Mouse (Mus musculus): ENCODE results near the gene Isca1. TPM values are rescaled to one million over a fixed set of nuclear protein-coding genes. Genes with fewer than 3 reads are reported as not detected.

Isca1 gene
- 353 and 360 TPM in 2 replicates for polyA plus RNA-seq (2021; fragmentation: Nextera tagmentation)
- long read RNA-seq, experiment 1, transcript Isca1-205 (1 exons, 3,280 nt): minor isoform, 49 of 942 reads
- long read RNA-seq, experiment 1, transcript Isca1-201 (4 exons, 1,942 nt): major isoform, 873 of 942 reads
- long read RNA-seq, experiment 1, partial matches to known transcripts: 11 of 942 reads
- long read RNA-seq, experiment 1, other reads (novel, unspliced or antisense): 7 of 942 reads
- long read RNA-seq, experiment 2, full-length matches to known transcripts: 2,959 of 3,001 reads
- long read RNA-seq, experiment 2, partial matches to known transcripts: 14 of 3,001 reads
- long read RNA-seq, experiment 2, other reads (novel, unspliced or antisense): 28 of 3,001 reads

DNA sequence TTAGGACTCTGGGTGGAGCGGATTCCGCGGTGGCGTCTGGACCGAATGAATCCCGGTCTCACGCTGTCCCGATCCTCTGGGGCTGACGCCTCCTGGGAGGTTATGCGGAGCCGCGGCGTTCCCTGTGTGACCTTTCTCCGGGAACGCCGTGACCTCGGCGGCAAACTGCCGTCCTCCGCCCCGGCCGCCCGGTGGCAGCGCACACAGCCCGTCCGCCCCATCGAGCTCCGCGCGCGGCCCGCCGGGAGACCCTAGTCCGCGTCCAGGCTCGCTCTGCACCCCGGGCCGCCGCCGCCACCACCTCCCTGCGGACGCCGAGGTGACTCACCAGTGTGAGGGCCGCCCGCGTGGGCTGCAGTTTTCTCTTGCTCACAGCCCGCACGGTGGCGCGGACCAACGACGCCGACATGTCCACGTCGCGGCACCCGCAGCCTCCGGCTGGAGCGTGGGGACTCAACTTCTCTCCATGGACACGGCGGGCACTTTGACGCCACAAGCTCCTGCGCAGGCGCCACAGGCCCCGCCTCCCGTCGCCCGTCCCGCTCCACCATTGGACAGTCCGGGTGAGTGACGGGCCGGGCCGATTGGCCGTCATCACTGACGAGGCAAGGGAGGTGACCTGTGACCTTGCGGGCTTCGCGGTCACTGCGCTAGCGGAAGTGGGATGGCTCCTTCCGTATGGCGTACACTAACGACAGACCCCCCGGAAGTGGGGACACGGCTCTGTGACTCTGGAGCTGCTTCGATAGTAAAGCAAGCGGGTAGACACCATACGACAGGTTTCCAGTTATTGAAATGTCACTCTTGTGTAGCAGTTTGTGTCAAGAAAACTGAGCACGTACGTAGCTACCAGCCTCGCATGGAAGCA is at the start of gene Isca1:
Gene Isca1 (minus strand): TSS at position 515 of the 868 bp plus-strand sequence.

GRCm38 (mm10) chr13:59782145-59782544 is 12.5 kb upstream of the Isca1 start, which contains the start of gene Gm49354:
Gm49354 (minus strand) TSS chr13:59782245.

DNA sequence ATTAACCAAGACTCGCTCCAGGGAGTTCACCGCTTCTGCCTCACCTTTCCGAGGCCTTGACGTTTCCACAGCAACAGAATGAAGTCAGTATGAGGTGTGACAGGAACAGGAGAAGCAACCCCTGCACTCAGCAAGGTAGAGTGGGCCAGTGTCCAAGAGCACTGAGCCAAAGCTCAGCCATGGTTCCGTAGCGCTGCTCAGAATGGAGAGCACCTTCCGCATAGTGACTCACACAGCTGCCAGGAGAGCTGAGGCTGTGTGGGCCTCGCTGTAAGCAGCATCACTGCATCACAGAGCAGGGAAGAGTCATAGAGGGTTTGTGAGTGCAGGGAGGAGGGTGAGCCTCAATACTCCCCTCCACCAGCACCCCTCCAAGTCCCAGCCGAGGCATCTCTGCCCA is 22.9 kb downstream of the Isca1 start, which contains the start of gene 1700014D04Rik:
Gene 1700014D04Rik (minus strand): TSS at position 42 of the 400 bp plus-strand sequence.

DNA sequence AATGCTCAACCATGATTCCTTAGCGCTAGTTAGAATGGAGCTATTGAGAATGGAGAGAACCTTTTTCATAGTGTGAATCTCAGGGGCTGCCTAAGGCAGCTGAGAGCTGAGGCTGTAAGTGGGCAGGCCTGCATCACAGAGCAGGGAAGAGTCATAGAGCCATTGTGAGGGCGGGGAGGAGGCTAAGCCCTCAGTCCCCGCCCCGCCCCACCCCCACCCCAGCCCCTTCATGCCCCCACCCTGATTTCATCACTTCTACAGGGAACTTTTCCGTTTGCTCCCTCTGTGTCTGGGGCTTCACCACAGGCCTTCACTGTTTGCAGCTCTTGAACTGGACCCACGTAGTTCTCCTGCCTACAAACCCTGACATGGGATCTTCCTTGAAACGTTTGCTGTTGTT is 38.0 kb downstream of the Isca1 start, which contains the start of gene Spata31d1d:
Gene Spata31d1d (minus strand): TSS at position 101 of the 400 bp plus-strand sequence.

DNA sequence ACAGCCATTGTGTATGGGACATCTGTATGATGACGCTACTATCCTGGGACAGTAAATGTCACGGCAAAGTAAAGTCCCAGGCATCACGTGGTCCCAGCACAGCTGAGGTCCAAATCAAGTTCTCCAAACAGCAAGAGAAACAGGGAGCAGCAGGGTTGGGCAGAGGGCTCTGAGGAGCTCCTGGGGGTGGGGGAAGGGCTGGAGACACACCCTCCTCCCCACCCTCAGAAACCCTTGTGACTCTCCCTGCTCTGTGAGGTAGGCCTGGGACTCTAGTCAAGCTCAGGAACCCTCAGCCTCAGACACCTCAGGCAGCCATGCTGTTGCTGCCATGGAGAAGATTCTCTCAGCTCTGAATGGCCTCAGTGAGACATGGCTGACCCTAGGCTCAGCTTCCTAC is 57.6 kb downstream of the Isca1 start, which contains the start of gene Spata31d1b:
Gene Spata31d1b (plus strand): TSS at position 301 of the 400 bp plus-strand sequence.

DNA sequence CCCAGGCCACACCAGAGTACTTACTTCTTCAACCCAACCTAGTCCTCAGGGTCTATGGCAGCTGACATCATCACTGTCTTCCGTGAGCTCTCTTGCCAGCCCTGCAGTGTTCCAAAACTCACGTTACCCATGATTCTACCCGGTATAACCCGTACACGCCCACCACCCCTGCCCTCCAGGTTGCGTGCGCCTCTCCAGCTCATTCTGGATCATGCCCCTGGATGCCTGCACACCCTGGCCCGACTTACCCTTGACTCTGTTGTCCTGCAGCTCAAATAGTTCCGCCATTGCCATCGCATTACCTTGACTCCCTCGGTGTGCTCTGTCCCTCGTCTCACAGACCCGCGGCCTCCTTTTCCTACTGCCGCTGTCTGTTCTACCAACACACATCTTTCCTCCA is 59.4 kb downstream of the Isca1 start, which contains the start of gene Spata31d1a:
Gene Spata31d1a (minus strand): TSS at position 101 of the 400 bp plus-strand sequence.

Other genes starting within 250 kb of the Isca1 start
- 90.5 and 126 TPM in 2 replicates for gene Agtpbp1, start 184.6 kb downstream of the Isca1 start, polyA plus RNA-seq (2021; fragmentation: Nextera tagmentation)
- 42.8 and 43.3 TPM in 2 replicates for gene Naa35, start 184.6 kb downstream of the Isca1 start, polyA plus RNA-seq (2021; fragmentation: Nextera tagmentation)
- 24.3 and 27.2 TPM in 2 replicates for gene Golm1, start 94.0 kb downstream of the Isca1 start, polyA plus RNA-seq (2021; fragmentation: Nextera tagmentation)
- not detected in 2 replicates for gene 4921517D22Rik, start 75.7 kb downstream of the Isca1 start, polyA plus RNA-seq (2021; fragmentation: Nextera tagmentation)
- gene Spata31d1a, start 59.5 kb downstream of the Isca1 start, polyA plus RNA-seq (2021; fragmentation: Nextera tagmentation): 0.05 and 0.11 TPM in 2 replicates
- not detected in 2 replicates for gene Spata31d1b, start 57.5 kb downstream of the Isca1 start, polyA plus RNA-seq (2021; fragmentation: Nextera tagmentation)
- gene Spata31d1d, start 38.1 kb downstream of the Isca1 start, polyA plus RNA-seq (2021; fragmentation: Nextera tagmentation): not detected in 2 replicates
- gene 1700014D04Rik, start 23.1 kb downstream of the Isca1 start, polyA plus RNA-seq (2021; fragmentation: Nextera tagmentation): 0.16 and 0.18 TPM in 2 replicates
- not detected in 2 replicates for gene Gm49354, start 12.4 kb upstream of the Isca1 start, polyA plus RNA-seq (2021; fragmentation: Nextera tagmentation)
- gene Tut7, start 53.3 kb upstream of the Isca1 start, polyA plus RNA-seq (2021; fragmentation: Nextera tagmentation): 13.1 and 14.7 TPM in 2 replicates